Mouse (Mus musculus) embryonic fibroblast, embryonic 13.5 days (primary cell): ENCODE data around the gene Gm11985.

Experiments used
- CTCF ChIP-seq: IDR thresholded peaks from 2 replicates; pipeline ENCODE4 v1.5.1; 2011; ENCODE audit warnings: mild to moderate bottlenecking, control low read depth, low read length, moderate library complexity, borderline replicate concordance; ENCODE audit not compliant: insufficient read depth
- POLR2A ChIP-seq: IDR thresholded peaks from 2 replicates; pipeline ENCODE4 v1.6.1; 2011; ENCODE audit warnings: low read depth, mild to moderate bottlenecking, control low read depth, low read length, moderate library complexity

DNA sequence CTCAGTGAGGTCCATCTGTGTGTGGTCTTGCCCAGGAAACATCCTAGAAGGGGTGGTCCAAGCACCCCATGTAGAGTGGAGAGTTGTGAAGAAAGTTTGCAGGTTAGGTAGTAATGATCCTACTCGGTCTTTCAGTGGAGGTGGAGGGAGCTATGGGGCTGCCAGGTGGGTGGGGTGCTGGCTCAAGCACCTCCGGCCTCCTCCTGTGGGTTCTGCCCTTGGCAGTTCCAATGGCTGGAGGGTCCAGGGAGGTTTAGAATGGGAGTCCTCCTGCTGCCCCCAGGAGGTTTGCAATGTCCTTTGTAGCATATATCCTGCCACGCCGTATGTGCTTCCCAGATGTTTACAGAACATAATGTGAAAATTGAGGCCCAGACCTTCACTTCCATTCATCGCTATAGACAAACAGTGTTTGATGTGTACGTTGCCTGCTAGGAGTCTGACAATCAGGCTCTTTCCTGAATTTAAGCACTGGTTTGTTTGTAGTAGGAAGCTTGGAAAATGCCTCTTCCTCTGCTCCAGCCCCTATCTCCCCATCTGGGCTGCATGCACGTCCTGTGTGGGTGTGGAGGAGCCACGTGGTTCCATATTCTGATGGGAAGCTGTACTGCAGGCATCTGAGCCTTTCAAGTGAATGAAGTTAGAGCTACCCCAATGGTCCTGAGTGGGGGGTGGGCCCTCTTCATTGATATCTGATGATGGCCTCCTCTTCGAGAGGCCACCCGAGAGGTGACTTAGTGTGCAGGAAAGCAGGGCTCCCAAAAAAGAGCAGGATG is 10.3 kb upstream of the Gm11985 start:
- TF ChIP-seq POLR2A (no peak), CTCF (no peak)
